Mouse (Mus musculus): Measurements from ENCODE around the gene Cep97.

DNA sequence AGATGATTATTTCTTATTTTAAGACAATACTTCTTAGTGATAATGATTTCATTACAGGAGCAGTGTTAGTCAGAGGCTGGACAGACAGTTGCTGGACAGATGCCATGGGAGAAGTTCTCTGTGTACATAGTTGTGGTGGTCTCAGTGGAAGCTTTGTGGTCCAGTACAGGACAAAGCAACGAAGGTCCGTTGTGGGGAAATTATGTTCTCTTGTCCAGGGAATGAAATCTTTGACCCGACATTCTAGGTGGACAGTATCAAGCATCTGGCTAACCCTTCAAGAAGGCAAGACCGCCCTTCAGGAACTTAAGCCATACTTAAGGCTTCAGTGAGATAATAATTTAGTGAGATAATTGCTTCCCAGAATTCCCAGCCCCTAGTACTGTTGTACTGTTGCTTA, 4.1 kb upstream of the Cep97 start:
- no peak for TF ChIP-seq CTCF (IDR thresholded peaks at IDR 0.05; ENCODE audit: control insufficient read depth, insufficient read depth, insufficient replicate concordance, low read depth, low read length)
- no peak for TF ChIP-seq POLR2A (IDR thresholded peaks at IDR 0.05; ENCODE audit: control insufficient read depth, low read depth, low read length)
